Comparison of ENCODE assay signal across 19 mouse cellular contexts in the genomic region with DNA sequence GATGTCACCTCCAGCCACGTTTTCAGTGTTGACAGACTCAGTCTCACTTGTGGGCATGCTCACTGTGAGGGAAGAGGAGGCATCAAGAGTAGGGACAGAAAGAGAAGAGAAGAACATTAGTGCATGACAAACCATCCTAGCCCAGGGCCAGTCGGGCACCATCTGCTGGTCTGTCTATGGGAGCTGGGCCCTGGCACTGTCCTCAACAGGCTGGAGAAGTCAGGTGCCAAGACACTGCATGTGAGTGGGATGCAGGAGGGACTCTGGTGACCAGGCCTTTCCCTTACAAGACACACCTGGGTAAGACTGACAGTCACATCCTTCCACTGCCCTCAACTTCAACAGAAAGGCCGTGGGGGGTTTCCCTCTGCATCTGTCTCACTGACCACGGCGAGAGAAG.
DNase-seq lines count a peak whose midpoint lies in the region; ATAC-seq and TF ChIP-seq lines count a peak whose summit lies in the region.
"Had no signal": no experiment of that assay in that cellular context is flagged by ENCODE, and none has a peak within 500 bp of the region (broad histone marks: within the 10 kb centered on the region; RNA-seq: fewer than 3 reads in every experiment).

No protein-coding gene starts in this region.

- H3K9ac ChIP-seq in hindbrain, embryonic 16.5 days (ENCODE audit: low read depth, low read length), result no peak overlapping the region
- H3K9ac ChIP-seq: embryonic facial prominence, embryonic 12.5 days; forebrain, embryonic 15.5 days; hindbrain, embryonic 13.5 days had no signal

- H3K4me3 ChIP-seq in layer of hippocampus, adult 2 months, result no peak overlapping the region
- H3K4me3 ChIP-seq in hindbrain, embryonic 16.5 days (ENCODE audit: low read length), result no peak overlapping the region
- H3K4me3 ChIP-seq: embryonic facial prominence, embryonic 12.5 days; forebrain, embryonic 15.5 days; heart, embryonic 10.5 days; hindbrain, embryonic 13.5 days had no signal

- H3K9me3 ChIP-seq in hindbrain, embryonic 16.5 days (ENCODE audit: control insufficient read depth, low read length), result no peaks in the 10 kb centered on the region
- H3K9me3 ChIP-seq: embryonic facial prominence, embryonic 12.5 days; forebrain, embryonic 15.5 days; heart, embryonic 10.5 days; hindbrain, embryonic 13.5 days had no signal

- H3K4me1 ChIP-seq in hindbrain, embryonic 16.5 days (ENCODE audit: control insufficient read depth, insufficient read depth, low read depth, low read length), result peaks cover 2% of the 10 kb centered on the region; the same call in 1 of the 2 replicates
- H3K4me1 ChIP-seq: embryonic facial prominence, embryonic 12.5 days; forebrain, embryonic 15.5 days had no signal

- no peak overlapping the region for H3K4me2 ChIP-seq in hindbrain, embryonic 16.5 days (ENCODE audit: low read length)
- H3K4me2 ChIP-seq: embryonic facial prominence, embryonic 12.5 days; forebrain, embryonic 15.5 days; hindbrain, embryonic 13.5 days had no signal

- H3K36me3 ChIP-seq in hindbrain, embryonic 16.5 days (ENCODE audit: control insufficient read depth, insufficient read depth, low read length), result peaks cover 4% of the 10 kb centered on the region; the same call in 1 of the 2 replicates

- no peak for TF ChIP-seq CTCF in layer of hippocampus, adult 2 months (conservative IDR thresholded peaks at IDR 0.05)

- DNase-seq in layer of hippocampus, adult 2 months (ENCODE audit: low spot score in 2 of 2), result no peak
- no peak for DNase-seq in layer of hippocampus, postnatal 10 days (ENCODE audit: low spot score in 2 of 2)
- DNase-seq in cerebellum, adult 11-12 months, result peak; percentile 87
- peak; percentile 87 for DNase-seq in cerebellum, adult 9-10 months
- peak; percentile 82 to 84 for DNase-seq in cerebellum, postnatal 25 days
- no peak for DNase-seq in spleen, postnatal 4 days (ENCODE audit: low spot score in 2 of 2)
- DNase-seq in kidney, adult 11 months, result no peak
- DNase-seq: adrenal gland, adult 2 months; adrenal gland, postnatal 36 days; gastrocnemius, postnatal 36 days; heart, adult 18-20 months; heart, postnatal 10 days; kidney, adult 8-10 months had no signal

- peak overlapping the region; percentile 10; the same call in 1 of the 2 replicates for H3K27ac ChIP-seq in layer of hippocampus, adult 2 months
- H3K27ac ChIP-seq in hindbrain, embryonic 16.5 days (ENCODE audit: low read depth, low read length), result no peak overlapping the region
- H3K27ac ChIP-seq: embryonic facial prominence, embryonic 12.5 days; forebrain, embryonic 15.5 days; heart, embryonic 10.5 days; hindbrain, embryonic 13.5 days had no signal

- H3K27me3 ChIP-seq in hindbrain, embryonic 16.5 days (replicated peaks; ENCODE audit: control insufficient read depth, insufficient read depth, low read length), result no peaks in the 10 kb centered on the region
- H3K27me3 ChIP-seq: embryonic facial prominence, embryonic 12.5 days; forebrain, embryonic 15.5 days; hindbrain, embryonic 13.5 days had no signal

- 92% methylated on average over 5 of the region's 5 CpGs for WGBS in hindbrain, embryonic 16.5 days

- no peak for ATAC-seq in hindbrain, embryonic 16.5 days
- ATAC-seq: forebrain, embryonic 15.5 days; intestine, embryonic 16.5 days had no signal

Comparison
In these comparisons a context has a peak if more than half of its experiments do, and no peak if none do; other contexts are left out.
1. DNase-seq: peak in cerebellum, adult 11-12 months (single experiment), cerebellum, adult 9-10 months (single experiment) and cerebellum, postnatal 25 days (2 of 2); none in layer of hippocampus, adult 2 months (0 of 2), layer of hippocampus, postnatal 10 days (0 of 2), spleen, postnatal 4 days (0 of 2) and kidney, adult 11 months (single experiment).